Mouse (Mus musculus): Measurements from ENCODE around the gene Nectin2. TPM values are rescaled to one million over a fixed set of nuclear protein-coding genes. Genes with fewer than 3 reads are reported as not detected.

Gene Nectin2
- total RNA-seq, 2 experiments from 2014 or later, result 0.64 to 2.0 TPM

GRCm38 (mm10) chr7:19713196-19713595 lies 37.1 kb downstream of the Nectin2 start:
- peak; percentile 34 for DNase-seq (ENCODE audit: low spot score)

- DNase-seq (ENCODE audit: low spot score), result no peak
Observed at GRCm38 (mm10) chr7:19712414-19712813, 37.9 kb downstream of the Nectin2 start.

DNA sequence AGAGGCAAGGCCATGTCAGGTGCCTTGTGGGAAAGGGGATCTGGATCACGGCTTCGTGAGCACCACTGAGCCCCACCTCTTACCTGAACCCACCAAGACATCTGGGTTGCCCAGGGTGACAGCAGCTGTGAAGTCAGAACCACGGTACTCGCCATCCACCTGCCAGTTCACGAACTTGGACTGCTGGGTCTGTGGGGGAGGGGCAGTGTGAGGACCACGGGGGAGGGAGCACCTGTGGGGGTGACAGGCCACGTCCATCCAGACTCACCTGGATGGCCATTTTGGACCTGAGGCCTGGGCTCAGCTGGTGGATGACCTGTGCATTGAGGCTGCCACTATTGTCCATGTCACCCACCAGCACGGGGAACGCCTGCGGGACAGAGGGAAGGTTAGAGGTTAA lies 39.6 kb downstream of the Nectin2 start:
- no peak for DNase-seq (ENCODE audit: low spot score)

GRCm38 (mm10) chr7:19705271-19705670 lies 45.0 kb downstream of the Nectin2 start:
- no peak for DNase-seq (ENCODE audit: low spot score)

DNA sequence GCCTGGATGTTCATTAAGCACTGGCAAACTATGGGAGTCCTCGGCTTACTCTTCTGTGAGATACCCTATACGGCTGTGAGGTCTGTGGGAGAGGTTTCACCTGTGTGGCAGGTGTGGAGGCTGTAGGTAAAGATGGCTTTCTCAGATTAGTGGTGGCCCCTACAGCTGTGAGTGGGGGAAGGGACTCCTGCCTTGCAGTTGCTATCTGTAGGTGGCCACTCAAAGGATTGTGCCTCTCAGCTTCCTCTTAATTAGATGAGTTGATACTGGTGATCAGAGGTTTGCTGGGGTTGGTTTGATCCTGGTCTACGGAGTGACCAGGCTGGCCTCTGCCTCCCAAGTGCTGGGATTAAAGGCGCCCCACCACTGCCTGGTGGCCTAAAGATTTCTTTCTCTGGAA lies 45.8 kb downstream of the Nectin2 start:
- DNase-seq (ENCODE audit: low spot score), result no peak

GRCm38 (mm10) chr7:19702859-19703555 lies 47.3 kb downstream of the Nectin2 start:
- no peak for DNase-seq (ENCODE audit: low spot score)

- peak; percentile 61 for DNase-seq (ENCODE audit: low spot score)
Observed at GRCm38 (mm10) chr7:19701069-19701761, 49.1 kb downstream of the Nectin2 start.

DNA sequence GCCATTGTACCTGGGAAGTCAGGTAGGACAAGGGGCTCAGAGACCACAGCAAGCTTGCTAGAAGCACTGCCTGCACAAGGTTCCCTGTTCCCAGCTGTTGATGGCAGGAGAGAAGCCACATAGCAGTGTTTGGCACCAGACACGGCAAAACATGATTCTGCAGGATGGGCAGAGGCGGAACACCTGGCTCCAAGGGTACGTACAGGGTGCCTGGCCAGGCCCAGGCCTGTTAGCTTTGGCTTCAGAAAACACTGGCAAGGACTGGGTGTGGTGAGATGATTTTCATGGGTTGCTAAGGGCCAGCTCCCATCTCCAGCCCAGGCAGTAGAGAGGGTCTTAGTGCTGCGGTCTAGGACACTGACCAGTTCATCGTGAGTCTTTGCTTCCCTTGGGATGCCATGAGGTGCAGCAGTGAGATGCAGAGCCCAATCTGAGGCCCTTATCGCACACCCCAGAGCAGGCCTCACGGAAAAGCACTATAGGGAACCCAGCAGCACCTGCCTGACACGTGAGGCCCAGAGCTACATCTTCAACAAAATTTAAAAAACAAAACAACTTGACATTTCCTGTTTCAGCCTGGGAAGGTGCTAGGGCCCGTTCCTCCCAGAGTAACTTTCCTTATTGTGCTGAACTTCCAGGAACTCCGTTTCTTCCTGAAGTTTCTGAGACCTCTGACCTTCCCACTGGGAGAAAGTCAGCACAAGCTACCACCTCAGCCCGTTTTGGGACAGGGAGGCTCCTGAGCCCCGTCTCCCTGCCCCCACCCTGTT lies 49.8 kb downstream of the Nectin2 start:
- no peak for DNase-seq (ENCODE audit: low spot score)

- no peak for DNase-seq (ENCODE audit: low spot score)
Observed at GRCm38 (mm10) chr7:19699827-19700148, 50.5 kb downstream of the Nectin2 start.

DNA sequence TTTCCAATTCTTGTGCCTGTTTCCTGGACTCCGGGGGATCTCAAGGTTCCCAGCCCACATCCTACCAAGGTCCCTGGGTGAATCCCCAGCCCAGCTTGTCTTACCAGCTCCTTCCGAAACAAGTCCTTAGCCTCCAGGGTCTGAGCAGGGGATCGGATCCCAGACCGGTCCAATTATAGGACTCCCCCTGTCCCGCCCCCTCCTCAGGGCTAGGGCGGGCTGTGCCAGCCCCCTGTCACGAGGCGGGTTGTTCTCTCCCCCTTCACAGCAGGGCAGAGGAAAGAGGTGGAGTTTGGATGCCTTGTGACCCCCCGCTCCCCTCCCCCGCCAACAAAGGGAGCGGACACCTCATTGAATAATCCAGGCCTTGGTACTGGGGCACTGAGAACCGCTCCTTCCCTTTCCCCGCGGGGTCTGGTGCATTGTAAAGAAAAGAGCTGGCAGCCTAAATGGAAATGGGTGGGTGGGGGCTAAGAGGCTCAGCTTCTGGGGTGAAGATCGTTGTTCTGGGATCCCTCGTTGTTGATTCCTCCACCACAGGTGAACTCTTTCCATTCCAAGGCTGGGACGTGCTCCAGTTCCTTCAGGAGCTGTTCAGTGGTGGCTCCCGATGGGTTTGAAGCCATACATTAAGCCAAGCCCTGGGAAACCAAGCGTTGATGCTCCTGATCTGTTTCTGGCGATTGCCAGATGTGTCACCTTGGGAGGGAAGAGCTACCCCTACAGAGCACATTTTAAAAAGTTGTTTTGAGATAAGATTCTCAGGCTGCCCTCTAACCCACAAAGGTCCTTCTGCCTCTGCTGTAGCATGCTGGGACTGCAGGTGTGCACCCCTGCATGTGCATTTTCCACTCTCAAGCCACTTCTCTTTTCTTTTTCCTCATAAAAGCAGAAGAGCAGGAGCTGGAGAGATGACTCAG lies 51.1 kb downstream of the Nectin2 start, which contains the start of gene Apoe:
Gene Apoe, minus strand, starts transcription at position 282 of the 920 bp plus-strand sequence.
- DNase-seq (ENCODE audit: low spot score), result peak; percentile 35

DNA sequence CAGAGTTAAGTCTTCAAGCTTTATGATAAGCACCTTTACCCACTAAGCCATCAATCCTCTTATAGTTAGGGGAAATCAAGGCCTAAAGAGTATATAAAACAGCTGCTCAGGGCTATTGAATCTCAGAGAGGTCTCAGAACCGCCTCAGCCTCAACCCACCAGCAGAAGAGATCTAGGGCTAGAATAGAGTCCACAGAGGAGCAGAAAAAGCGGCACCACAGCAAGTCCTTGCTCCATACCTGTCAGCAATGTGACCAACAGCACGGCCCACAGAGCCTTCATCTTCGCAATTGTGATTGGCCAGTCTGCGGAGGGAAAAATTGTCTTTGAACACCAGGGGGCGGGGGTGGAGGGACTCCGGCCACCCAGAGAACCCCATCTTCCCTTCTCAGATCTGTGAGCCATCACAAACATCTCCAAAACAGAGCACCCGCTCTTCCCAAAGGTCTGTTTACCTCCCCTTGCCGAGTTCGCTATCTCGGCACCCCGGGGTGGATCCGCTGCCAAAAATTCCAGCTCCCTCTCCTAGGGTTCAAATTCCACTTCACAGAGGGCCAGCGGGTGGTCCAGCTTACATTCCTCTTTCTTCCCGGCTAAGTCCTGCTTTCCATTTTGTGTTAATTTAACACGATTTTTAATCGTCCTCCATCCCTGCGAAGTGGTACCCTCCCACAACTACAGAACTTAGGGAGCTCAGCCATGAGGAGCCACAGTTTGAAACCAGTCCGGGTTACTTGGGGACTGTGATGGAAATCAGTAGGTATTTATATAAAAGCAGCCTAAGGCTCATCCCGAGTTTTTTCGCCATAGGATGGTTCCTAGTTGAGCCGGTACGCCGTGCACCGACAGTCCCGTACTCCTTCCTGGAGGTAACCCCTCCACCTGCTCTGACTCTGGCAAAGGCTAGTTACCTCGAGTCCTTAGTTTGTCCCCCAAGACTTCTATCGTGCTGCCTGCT lies 52.1 kb downstream of the Nectin2 start:
- no peak for DNase-seq (ENCODE audit: low spot score)

DNA sequence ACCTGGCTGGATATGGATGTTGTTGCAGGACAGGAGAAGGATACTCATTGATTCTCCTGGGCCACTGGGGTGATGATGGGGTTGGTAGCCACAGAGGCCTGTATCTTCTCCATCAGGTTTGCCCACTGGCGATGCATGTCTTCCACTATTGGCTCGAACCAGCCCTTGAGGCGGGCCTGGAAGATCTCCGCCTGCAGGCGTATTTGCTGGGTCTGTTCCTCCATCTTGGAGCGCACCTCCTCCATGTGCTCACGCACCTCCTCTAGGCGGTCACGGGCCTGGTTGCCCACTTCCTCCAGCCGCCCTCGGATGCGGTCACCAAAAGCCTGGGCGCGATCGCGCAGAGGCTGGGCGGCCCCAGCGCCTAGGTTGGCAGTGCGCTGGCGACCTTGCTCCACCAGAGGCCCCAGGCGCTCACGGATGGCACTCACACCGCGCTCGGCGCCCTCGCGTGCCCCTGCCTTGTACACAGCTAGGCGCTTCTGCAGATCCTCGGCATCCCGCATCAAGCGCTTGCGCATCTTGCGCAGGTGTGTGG lies 53.9 kb downstream of the Nectin2 start:
- no peak for DNase-seq (ENCODE audit: low spot score)

GRCm38 (mm10) chr7:19695881-19696280 lies 54.4 kb downstream of the Nectin2 start:
- no peak for DNase-seq (ENCODE audit: low spot score)

DNA sequence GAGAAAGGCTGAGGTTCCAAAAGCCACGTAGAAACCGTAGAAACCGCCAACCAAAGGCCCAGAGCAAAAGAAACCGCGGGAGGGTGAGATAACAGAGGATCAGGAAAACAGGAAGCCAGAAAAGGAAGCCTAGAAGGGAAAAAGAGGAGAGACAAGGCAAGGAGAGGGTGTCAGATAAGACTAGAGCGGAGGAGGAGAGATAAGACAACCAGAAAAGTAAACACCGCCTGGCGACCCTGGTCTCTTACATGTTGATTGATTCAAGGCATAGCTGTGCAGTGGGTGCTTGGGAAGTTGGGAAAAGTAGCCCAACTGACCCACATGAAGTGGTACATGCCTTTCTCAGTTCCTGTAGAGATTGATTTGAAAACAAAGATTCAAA lies 55.1 kb downstream of the Nectin2 start:
- no peak for DNase-seq (ENCODE audit: low spot score)

GRCm38 (mm10) chr7:19694336-19695212 lies 55.7 kb downstream of the Nectin2 start:
- DNase-seq (ENCODE audit: low spot score), result no peak

- DNase-seq (ENCODE audit: low spot score), result peak; percentile 31
Observed at GRCm38 (mm10) chr7:19693421-19693820, 56.9 kb downstream of the Nectin2 start.

DNA sequence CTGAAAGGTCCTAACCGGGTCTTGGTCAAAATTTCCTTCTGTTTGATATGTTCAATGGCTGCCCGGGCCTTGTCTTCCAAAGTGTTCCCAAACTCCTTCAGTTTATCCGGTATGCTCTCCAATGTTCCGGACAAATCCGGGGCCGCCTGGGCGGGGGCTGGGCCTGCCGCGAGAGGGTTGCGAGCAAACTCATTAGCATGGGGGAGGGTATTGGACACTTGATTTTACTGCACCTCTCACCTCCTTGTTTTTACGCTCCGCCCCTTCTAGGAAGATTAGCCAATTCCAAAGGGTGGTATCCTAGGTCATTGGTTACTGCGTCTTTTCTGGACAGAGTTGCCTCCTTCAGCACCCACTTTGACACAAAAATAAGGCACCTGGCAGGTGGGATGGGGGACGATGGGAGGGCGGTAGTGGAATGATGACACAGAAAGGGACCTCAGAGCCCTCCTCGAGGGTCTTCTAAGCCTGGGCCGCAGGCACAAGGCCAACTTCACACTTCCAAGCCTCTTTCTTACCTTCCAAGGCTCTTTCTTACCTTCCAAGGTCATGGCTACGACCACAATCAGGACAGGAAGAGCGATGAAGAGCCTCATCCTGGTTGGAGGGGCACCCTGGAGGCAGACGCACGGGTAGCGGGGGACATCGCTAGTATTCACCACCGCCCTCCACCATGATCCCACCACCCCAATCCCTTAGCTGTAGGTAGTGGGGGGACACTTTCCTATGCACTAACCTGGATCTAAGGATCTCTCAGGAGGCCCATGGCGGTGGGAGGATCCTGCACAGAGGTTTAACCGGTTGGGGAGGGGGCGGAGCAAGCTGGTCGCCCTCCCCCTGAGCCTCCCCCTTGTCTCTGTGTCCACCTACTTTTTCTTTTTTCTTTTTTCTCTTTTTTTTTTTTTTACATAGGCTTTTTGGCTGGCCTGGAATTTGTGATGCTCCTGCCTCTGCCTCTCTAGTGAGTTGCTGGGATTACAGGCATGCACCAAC lies 58.1 kb downstream of the Nectin2 start, which contains the start of gene Apoc1:
Gene Apoc1, minus strand, starts transcription at position 788 of the 993 bp plus-strand sequence.
- no peak for DNase-seq (ENCODE audit: low spot score)

- DNase-seq (ENCODE audit: low spot score), result no peak
Observed at GRCm38 (mm10) chr7:19691434-19691833, 58.8 kb downstream of the Nectin2 start.

All from gastrocnemius, adult 18-20 months (tissue).